Mouse (Mus musculus) bone marrow macrophage, adult 2 months (primary cell): ENCODE data around the gene Gm20388. TPM values are rescaled to one million over a fixed set of nuclear protein-coding genes. Genes with fewer than 3 reads are reported as not detected.

ENCODE experiments used
- H3K27ac ChIP-seq: 2 replicates; pipeline ENCODE4 v1.5.1; 2012; ENCODE audit warnings: low read depth, low read length; ENCODE audit not compliant: insufficient read depth
- H3K4me1 ChIP-seq: 2 replicates; pipeline ENCODE4 v1.6.1; 2012; ENCODE audit warnings: low read length; ENCODE audit not compliant: control insufficient read depth, insufficient read depth
- H3K4me3 ChIP-seq: 2 replicates; pipeline ENCODE4 v1.5.1; 2012; ENCODE audit warnings: mild to moderate bottlenecking, low read length, moderate library complexity; ENCODE audit not compliant: insufficient read depth
- CTCF ChIP-seq: IDR thresholded peaks from 2 replicates; pipeline ENCODE4 v1.5.1; 2012; ENCODE audit warnings: low read depth, mild to moderate bottlenecking, low read length, moderate library complexity
- POLR2A ChIP-seq: IDR thresholded peaks from 2 replicates; pipeline ENCODE4 v1.6.1; 2012; ENCODE audit warnings: mild to moderate bottlenecking, low read depth, low read length, borderline replicate concordance
- polyA plus RNA-seq: library from polyadenylated mRNA; stranded (reverse); fragments of >200 nt; gene quantifications from 2 replicates; pipeline ENCODE4 v1.2.4, GENCODE M21; 2012; ENCODE audit not compliant: missing spikeins, insufficient read depth, insufficient read length

The Gm20388 gene
- polyA plus RNA-seq, 1 experiment, result 32.7 TPM

DNA sequence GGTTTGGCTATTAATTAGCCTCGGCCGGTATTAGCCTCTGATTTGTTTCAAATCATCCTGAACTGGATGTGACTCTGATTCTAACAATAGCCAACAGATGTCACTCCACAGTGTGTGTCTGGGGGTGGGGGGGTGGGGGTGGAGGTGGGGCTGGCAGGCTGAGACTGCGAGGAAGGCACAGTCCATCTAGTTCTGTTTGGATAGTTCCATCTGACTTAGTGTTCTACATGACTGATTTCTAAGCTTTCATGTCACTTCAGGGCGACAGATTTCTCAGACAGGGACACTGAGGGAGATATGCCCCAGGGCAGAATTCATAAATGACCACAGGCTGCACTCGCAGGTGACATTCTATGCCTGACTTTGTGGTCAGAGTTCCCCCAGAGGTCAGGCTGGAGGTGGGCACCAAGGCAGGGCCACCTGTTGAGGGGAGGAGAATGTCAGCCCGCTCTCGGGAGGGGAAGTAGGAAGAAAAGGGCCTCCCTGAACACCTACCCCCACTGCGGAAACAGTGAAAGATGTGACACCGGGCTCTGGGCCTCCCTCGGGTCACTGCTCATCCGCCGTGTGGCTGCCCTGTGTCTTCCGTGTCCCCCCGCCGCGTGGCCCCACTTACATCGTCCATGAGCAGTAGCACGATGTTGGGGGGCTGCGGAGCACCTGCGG, 2700.1 kb downstream of the Gm20388 start:
- Histone ChIP-seq H3K4me1 (peaks cover 13% of the 10 kb centered on the region), H3K27ac (peak overlapping the region; percentile 46), H3K4me3 (peak overlapping the region; percentile 81)
- TF ChIP-seq POLR2A (no peak), CTCF (no peak)

GRCm38 (mm10) chr8:122611295-122612133, 2700.9 kb downstream of the Gm20388 start, which contains the start of the genes Galns and Trappc2l:
Galns (minus strand) TSS chr8:122611463.
Trappc2l (plus strand) TSS chr8:122611640.
- Histone ChIP-seq H3K27ac (peak within 1 kb of the TSS; percentile 85), H3K4me1 (peaks cover 13% of the 10 kb centered on the region), H3K4me3 (peak within 1 kb of the TSS; percentile 81)
- no peak for TF ChIP-seq CTCF
- TF ChIP-seq POLR2A, result 0 out of 2 replicates have a peak, but pooled peaks have one; percentile 37

- Histone ChIP-seq H3K4me1 (peaks cover 5% of the 10 kb centered on the region; the same call in 1 of the 2 replicates), H3K4me3 (no peak overlapping the region), H3K27ac (no peak overlapping the region)
- TF ChIP-seq POLR2A, result no peak
- no peak for TF ChIP-seq CTCF
Measured at GRCm38 (mm10) chr8:122616181-122616905, 2705.7 kb downstream of the Gm20388 start.

DNA sequence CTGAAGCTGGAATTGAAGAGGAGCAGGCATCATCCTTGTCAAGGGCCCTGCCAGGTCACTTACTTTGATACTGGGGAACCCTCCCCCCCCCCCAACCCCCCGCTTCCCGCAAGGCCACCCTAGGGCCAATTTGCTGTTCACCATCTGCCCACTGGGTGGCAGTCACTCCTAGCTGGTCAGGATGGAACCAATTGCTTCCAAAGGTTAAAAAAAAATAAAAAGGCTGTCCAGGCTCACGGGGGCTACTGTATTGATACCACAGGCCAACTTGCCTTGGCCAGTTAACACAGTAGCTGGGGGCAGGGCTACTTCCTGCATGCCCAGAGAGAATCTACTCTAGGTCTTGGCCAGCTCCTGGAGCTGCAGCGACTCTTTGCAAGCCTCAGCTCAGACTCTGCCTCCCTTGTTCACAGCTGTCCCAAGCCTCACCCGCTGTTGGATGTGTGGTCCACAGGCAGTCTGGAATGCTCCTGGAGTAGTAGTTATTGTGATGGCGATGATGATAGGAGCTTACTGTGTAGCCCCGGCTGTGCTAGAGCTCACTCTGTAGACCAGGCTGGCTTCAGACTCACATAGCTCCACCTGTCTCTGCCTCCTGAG, 2707.4 kb downstream of the Gm20388 start:
- TF ChIP-seq POLR2A (no peak), CTCF (no peak)
- Histone ChIP-seq H3K4me1 (no peaks in the 10 kb centered on the region), H3K4me3 (no peak overlapping the region), H3K27ac (no peak overlapping the region)

GRCm38 (mm10) chr8:122618660-122619378, 2708.2 kb downstream of the Gm20388 start:
- Histone ChIP-seq H3K4me1 (no peaks in the 10 kb centered on the region), H3K4me3 (no peak overlapping the region), H3K27ac (no peak overlapping the region)
- no peak for TF ChIP-seq POLR2A
- TF ChIP-seq CTCF, result no peak

DNA sequence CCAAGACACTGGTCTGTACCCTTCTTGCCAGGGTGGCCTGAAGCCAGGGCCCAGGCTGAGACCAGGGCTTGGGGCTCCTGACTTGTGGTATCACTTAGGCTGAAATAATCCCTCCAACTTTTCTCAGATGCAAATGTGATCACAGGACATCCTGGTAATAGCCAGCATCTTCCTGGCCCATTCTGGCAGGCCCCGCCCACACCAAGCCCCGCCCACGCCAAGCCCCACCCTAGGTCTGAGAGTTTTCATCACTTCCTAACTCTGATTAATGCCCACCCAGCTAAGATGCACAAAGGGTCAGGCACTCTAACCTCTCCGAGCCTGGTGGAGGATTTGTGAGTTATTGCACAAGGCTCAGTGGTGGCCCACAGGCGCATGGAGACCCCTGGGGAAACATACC, 2709.8 kb downstream of the Gm20388 start:
- H3K4me1 ChIP-seq, result no peaks in the 10 kb centered on the region
- TF ChIP-seq POLR2A, result no peak
- TF ChIP-seq CTCF, result no peak
- H3K4me3 ChIP-seq, result no peak overlapping the region
- no peak overlapping the region for H3K27ac ChIP-seq

- Histone ChIP-seq H3K27ac (no peak within 1 kb of the TSS), H3K4me1 (no peaks in the 10 kb centered on the region), H3K4me3 (no peak within 1 kb of the TSS)
- no peak for TF ChIP-seq CTCF
- TF ChIP-seq POLR2A, result no peak
Measured at GRCm38 (mm10) chr8:122622727-122623126, 2712.1 kb downstream of the Gm20388 start, which contains the start of gene Pabpn1l. Pabpn1l (minus strand) TSS chr8:122622739.

GRCm38 (mm10) chr8:122623844-122624642, 2713.4 kb downstream of the Gm20388 start:
- TF ChIP-seq POLR2A (no peak), CTCF (no peak)

More at GRCm38 (mm10) chr8:122623844-122624642, 2713.4 kb downstream of the Gm20388 start:
- Histone ChIP-seq H3K4me1 (no peaks in the 10 kb centered on the region), H3K27ac (no peak overlapping the region), H3K4me3 (no peak overlapping the region)
